9 mouse cellular contexts compared by ENCODE assay signal in genomic region chr7:121469435-121469834, GRCm38 (mm10).
DNase-seq lines count a peak whose midpoint lies in the region; ATAC-seq and TF ChIP-seq lines count a peak whose summit lies in the region.
"Had no signal": no experiment of that assay in that cellular context is flagged by ENCODE, and none has a peak within 500 bp of the region (broad histone marks: within the 10 kb centered on the region; RNA-seq: fewer than 3 reads in every experiment).

No protein-coding gene starts in this region.

- H3K4me2 ChIP-seq in CH12.LX (ENCODE audit: insufficient read depth, low read depth, poor library complexity, severe bottlenecking), result 0 out of 2 replicates have a peak overlapping the region, but pooled peaks have one; percentile 1
- H3K4me2 ChIP-seq in kidney, embryonic 14.5 days (replicated peaks; ENCODE audit: low read depth, low read length), result no peak overlapping the region

- H3K9me3 ChIP-seq in CH12.LX (replicated peaks; ENCODE audit: low read length), result no peaks in the 10 kb centered on the region
- no peaks in the 10 kb centered on the region for H3K9me3 ChIP-seq in kidney, embryonic 14.5 days (ENCODE audit: control insufficient read depth, low read length)
- no peaks in the 10 kb centered on the region for H3K9me3 ChIP-seq in midbrain, embryonic 10.5 days (replicated peaks)

- no peak overlapping the region for H3K4me3 ChIP-seq in CH12.LX (replicated peaks in 1 of 3; ENCODE audit: low read depth in 2 of 3, low read length in 2 of 3, poor library complexity in 1 of 3)
- H3K4me3 ChIP-seq in kidney, embryonic 14.5 days (ENCODE audit: low read length), result no peak overlapping the region
- H3K4me3 ChIP-seq in midbrain, embryonic 10.5 days, result no peak overlapping the region

- peaks cover 0 to 3% of the 10 kb centered on the region in 2 experiments; a peak in 2 of 4 replicates for H3K4me1 ChIP-seq in CH12.LX (ENCODE audit: control insufficient read depth in 1 of 2, insufficient read depth in 2 of 2)
- no peaks in the 10 kb centered on the region for H3K4me1 ChIP-seq in kidney, embryonic 14.5 days (ENCODE audit: control insufficient read depth, insufficient read depth, low read length)
- H3K4me1 ChIP-seq in midbrain, embryonic 10.5 days, result no peaks in the 10 kb centered on the region

- in situ Hi-C loops in CH12.LX (cut with MboI; ENCODE audit: low pct_ligation_motif_present, low pct_unique_long_range_greater_than_20kb, low sequenced_read_pairs), result no loop called here

- no peak for TF ChIP-seq RAD21 in CH12.LX (IDR thresholded peaks at IDR 0.05; ENCODE audit: low read depth, low read length)

- H3K9ac ChIP-seq in CH12.LX (ENCODE audit: insufficient read depth, low read depth), result no peak overlapping the region
- no peak overlapping the region for H3K9ac ChIP-seq in kidney, embryonic 14.5 days (ENCODE audit: low read depth, low read length)

- no peaks in the 10 kb centered on the region for H3K36me3 ChIP-seq in CH12.LX (replicated peaks in 1 of 2; ENCODE audit: control insufficient read depth in 1 of 2, insufficient read depth in 1 of 2, low read length in 1 of 2)
- H3K36me3 ChIP-seq in kidney, embryonic 14.5 days (ENCODE audit: control insufficient read depth, insufficient read depth, low read length), result no peaks in the 10 kb centered on the region
- no peaks in the 10 kb centered on the region for H3K36me3 ChIP-seq in midbrain, embryonic 10.5 days

- 34% methylated on average over 3 of the region's 3 CpGs for WGBS in kidney, embryonic 14.5 days
- 77% methylated on average over 3 of the region's 3 CpGs for WGBS in midbrain, embryonic 10.5 days

- H3K27ac ChIP-seq in CH12.LX (ENCODE audit: insufficient read depth, low read depth), result no peak overlapping the region
- no peak overlapping the region for H3K27ac ChIP-seq in kidney, embryonic 14.5 days (ENCODE audit: low read depth, low read length)
- no peak overlapping the region for H3K27ac ChIP-seq in midbrain, embryonic 10.5 days (replicated peaks)

- no peaks in the 10 kb centered on the region for H3K79me2 ChIP-seq in CH12.LX (replicated peaks; ENCODE audit: control insufficient read depth, extremely low read depth, insufficient read depth, poor library complexity, severe bottlenecking)

- peaks cover 25% of the 10 kb centered on the region for H3K27me3 ChIP-seq in CH12.LX (replicated peaks)
- no peaks in the 10 kb centered on the region for H3K27me3 ChIP-seq in kidney, embryonic 14.5 days (ENCODE audit: control insufficient read depth, insufficient read depth, low read length)
- H3K27me3 ChIP-seq in midbrain, embryonic 10.5 days (ENCODE audit: low read depth, poor library complexity, severe bottlenecking), result no peaks in the 10 kb centered on the region

- TF ChIP-seq EP300 in CH12.LX (IDR thresholded peaks at IDR 0.05; ENCODE audit: low read length), result no peak

- peak; percentile 55; the same call in 1 of the 2 replicates for ATAC-seq in kidney, embryonic 14.5 days (ENCODE audit: low FRiP score, low TSS enrichment)

- no peak for TF ChIP-seq POLR2A in CH12.LX (IDR thresholded peaks at IDR 0.05; ENCODE audit: low read depth, low read length)

- dilution Hi-C loops in CH12.LX (cut with MboI; ENCODE audit: extremely low pct_ligation_motif_present, extremely low pct_unique_long_range_greater_than_20kb, low sequenced_read_pairs), result no loop called here

- TF ChIP-seq CTCF in CH12.LX (conservative IDR thresholded peaks at IDR 0.05 in 1 of 2, IDR thresholded peaks at IDR 0.05 in 1 of 2; ENCODE audit: low read depth in 2 of 2, low read length in 2 of 2), result no peak

- peak; percentile 2 for DNase-seq in gastrocnemius, adult 18-20 months (ENCODE audit: low spot score)
- DNase-seq in gastrocnemius, postnatal 25 days, result no peak
- DNase-seq in CH12.LX (ENCODE audit: extremely low read depth), result peak; percentile 13
- peak; percentile 78 for DNase-seq in lung, postnatal 25 days (ENCODE audit: low spot score)
- DNase-seq in midbrain, embryonic 10.5 days (ENCODE audit: low spot score), result no peak
- no peak for DNase-seq in frontal cortex, postnatal 25 days (ENCODE audit: low spot score in 2 of 2)
- no peak for DNase-seq in Muller cell, postnatal 12 days (ENCODE audit: inconsistent ontology term)
- DNase-seq: embryo, embryonic 11 days had no signal

TF ChIP-seq in CH12.LX, 34 proteins besides CTCF, POLR2A, EP300 and RAD21:
- no peak for TF ChIP-seq MAFK (IDR thresholded peaks at IDR 0.05; ENCODE audit: insufficient replicate concordance, low read length)
- TF ChIP-seq NRF1 (IDR thresholded peaks at IDR 0.05; ENCODE audit: low read depth, low read length), result no peak
- TF ChIP-seq IRF4 (IDR thresholded peaks at IDR 0.05; ENCODE audit: low read depth, low read length), result no peak
- TF ChIP-seq MYC (IDR thresholded peaks at IDR 0.05; ENCODE audit: low read depth, low read length), result no peak
- TF ChIP-seq HCFC1 (IDR thresholded peaks at IDR 0.05; ENCODE audit: low read depth, low read length), result no peak
- TF ChIP-seq JUND (conservative IDR thresholded peaks at IDR 0.05; ENCODE audit: low read depth, low read length), result no peak
- TF ChIP-seq GABPA (IDR thresholded peaks at IDR 0.05; ENCODE audit: insufficient replicate concordance, low read depth, low read length), result no peak
- TF ChIP-seq BHLHE40 (IDR thresholded peaks at IDR 0.05; ENCODE audit: low read depth, low read length), result no peak

Comparison
In these comparisons a context has a peak if more than half of its experiments do, and no peak if none do; other contexts are left out.
1. DNase-seq: peak in gastrocnemius, adult 18-20 months (single experiment), CH12.LX (single experiment) and lung, postnatal 25 days (single experiment); none in gastrocnemius, postnatal 25 days (single experiment), midbrain, embryonic 10.5 days (single experiment), frontal cortex, postnatal 25 days (0 of 2) and Muller cell, postnatal 12 days (single experiment).